Mouse (Mus musculus) cerebellum, adult 9-11 months (tissue): ENCODE data around the gene Dctn2.

ENCODE experiments used
- DNase-seq: peaks from one replicate; pipeline ENCODE4 v3.0.0; 2022

Gene Dctn2

DNA sequence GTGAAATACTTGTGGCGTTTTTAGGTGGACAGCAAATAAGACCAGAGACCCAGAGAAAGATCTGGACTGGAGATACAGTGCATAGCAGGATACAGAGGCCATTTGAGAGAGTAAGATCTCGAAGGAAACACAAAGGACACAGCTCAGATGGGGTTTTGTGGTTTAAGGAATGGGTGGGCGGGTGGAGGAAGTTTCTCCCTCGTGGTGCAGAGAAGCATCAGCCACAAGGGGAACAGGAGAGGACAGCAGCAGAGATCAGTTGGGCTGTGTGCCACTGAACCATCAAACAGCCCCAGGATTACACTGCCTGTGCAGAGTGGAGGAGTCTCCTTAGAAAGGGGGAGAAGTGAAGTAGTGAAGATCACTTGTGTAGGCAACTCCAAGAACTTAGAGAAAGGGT, 51.8 kb downstream of the Dctn2 start:
- DNase-seq, result no peak

DNA sequence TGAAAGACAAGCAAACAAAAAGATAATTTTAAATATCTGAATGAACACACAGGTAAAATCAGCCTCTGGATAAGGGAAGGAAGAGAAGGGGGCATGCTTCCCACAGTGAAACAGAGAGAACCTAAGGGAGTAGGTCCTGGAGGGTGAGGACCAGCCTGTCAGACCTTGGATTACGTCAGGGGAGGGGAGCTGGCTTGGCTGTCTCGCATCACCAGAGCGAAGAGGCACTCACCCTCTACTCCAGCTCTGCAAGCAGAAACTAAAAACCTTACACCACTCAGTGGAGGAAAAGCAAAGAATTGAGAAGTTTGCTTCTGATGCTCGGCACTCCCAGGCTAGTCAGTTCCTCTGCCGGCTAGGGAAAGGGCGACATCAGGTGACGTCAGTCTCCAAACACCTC, 53.8 kb downstream of the Dctn2 start:
- DNase-seq, result no peak

DNA sequence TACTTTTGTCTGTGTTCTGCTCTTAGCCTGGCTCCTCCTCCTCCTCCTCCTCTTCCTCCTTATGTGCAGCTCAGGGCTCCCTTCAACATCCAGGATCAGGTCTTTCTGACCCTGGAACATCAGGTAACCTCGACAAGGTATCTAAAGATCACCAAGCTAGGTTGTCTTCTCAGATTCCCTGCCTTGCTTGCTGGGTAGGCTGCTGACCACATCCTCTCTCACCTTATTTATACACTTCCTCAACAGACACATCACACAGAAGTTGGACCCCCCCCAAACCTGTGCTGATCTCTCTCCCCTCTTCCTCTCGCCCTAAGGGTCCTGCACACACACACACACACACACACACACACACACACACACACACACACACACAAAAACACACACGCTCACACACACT, 55.5 kb downstream of the Dctn2 start, which contains the start of gene Arhgap9:
Gene Arhgap9, plus strand, starts transcription at position 344 of the 400 bp plus-strand sequence.
- no peak for DNase-seq

DNA sequence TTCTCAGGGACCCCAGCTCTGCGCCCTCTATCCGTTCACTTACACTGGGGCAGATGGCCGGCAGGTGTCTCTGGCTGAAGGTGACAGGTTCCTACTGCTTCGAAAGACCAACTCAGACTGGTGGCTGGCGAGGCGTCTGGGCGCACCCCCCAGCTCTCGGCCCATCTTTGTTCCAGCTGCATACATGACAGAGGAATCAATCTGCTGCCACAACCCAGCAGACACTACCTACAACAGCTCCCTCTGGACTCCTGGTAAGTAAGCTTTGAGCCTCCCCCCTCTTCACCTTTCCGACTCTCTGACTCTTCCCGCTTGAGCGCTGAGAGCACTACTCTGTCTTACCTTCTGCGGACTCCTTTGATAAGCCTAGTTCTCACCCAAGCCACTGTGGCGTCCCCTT, 56.0 kb downstream of the Dctn2 start:
- DNase-seq, result no peak

DNA sequence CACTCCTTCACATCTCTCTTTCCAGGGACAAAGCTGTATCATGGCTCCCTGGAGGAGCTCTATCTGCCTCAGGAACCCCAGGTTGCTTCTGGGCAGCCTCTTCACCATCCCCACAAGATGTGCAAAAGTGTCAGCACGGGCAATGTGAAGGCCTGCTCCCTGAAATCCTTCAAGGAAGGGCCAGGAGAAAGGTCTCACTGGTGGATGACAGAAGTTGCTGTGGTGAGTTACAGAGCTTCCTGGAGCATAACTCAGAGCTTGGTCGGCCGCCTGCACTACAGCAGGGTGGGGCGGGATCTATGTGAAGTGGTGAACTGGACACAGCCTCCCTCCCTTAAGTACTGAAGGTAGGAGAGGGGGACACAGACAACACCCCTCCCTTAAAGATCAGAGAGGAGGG, 56.5 kb downstream of the Dctn2 start:
- no peak for DNase-seq

DNA sequence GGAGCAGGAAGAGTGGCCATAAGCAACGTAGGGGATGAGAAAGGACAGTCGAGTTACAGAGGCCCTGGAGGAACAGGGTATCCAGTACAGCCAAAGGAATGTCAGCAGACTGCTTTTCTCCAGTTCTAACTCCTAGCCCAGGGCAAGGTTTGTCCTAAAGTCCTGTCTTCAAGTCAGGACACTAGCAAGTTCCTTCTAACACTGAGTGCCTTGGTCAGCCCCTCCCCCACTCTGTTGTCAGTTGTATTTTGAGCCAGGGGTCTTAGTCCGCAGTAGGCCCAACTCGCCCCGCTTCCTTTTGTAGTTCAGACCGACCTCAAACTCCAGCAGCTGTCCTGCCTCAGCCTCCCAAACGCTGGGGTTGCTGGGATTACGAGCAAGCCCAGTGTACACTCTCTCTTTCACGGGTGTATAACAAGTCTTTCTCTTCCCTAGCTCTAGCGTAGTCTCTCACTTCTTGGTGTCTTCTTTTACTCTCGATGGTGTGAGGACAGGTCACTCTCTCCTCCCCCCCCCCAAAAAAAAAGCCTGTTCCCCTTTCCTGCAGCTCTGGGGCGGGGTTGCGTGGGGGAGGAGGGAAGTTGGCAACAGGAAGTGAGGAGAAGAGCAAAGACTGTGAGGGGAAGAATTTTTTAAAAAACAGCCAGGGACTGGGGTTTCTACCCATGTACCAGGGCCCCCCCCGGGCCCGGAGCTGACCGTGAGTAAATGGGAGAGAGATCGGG, 57.1 kb downstream of the Dctn2 start:
- no peak for DNase-seq

DNA sequence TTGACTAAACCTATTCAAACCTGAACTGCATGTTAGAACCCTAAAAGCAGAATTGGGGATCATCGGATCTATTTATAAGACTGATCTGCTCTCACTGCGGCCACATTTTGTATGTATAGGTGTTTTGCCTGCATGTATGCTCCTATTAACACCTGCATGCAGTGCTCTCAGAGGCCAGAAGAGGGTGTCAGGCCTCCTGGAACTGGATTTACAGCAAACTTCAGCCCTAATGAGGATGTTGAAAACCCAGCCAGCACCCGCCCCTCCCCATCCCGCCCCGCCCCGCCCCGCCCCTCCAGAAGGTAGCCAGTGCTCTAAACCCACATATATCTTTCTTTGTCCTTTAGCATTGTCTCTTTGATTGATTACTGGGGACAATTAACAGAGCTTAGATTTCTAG, 58.3 kb downstream of the Dctn2 start:
- DNase-seq, result no peak

DNA sequence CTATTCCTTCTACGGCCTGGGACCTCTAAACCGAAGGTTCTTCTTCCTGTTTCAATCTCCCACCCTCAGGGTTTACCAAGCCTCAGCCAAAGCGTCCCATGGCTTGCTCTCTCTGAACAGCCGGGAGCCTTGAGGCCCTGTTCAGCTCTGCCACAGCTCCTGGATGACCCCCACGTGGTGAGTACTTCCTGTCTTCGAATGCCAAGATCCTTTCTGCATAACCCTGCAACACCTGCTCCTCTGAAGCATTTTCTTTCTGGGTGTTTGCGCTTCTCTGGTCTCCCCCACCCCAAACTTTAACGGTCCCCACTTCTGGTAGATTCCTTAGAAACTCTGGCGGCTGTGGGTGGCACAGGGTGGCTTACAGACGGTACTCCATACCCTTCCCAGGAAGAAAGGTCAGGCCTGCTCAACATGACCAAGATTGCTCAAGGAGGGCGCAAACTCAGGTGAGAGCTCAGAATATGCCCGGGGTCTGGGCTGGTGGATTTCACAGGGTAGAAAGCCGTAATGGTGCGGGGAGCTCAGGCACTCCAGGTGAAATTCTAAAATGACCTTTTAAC, 59.4 kb downstream of the Dctn2 start:
- DNase-seq, result no peak

DNA sequence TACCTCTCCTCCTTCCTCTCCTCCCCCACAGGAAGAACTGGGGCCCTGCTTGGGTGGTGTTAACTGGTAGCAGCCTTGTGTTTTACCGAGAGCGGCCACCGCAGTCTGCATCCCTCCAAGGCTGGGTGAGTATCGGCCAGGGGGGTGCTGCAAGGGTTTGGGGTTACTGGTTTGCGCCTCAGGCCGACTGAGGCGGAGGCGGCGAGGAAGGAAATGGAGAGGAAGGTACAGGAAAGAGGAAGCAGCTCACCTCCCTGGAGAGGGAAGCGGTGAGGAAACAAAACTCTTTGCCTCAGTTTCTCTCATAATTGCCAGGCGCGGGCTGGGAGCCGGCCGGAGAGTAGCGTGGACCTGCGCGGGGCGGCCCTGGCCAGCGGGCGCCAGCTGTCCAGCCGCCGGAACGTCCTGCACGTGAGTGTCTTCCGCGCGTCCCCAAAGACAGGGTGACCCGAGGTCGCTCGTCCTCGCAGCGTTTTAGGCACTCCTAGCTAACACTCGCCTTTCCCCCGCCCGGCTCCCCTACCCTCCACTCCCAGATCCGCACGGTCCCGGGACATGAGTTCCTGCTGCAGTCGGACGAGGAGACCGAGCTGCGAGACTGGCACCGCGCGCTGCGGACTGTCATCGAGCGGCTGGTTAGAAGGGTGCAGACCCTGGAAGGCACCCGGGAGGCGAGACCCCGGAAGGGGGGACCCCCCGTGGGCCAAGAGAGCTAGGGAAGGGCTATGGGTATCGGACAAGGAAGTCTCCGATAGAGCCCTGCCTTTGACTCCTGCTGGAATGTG, 60.0 kb downstream of the Dctn2 start:
- DNase-seq, result no peak

DNA sequence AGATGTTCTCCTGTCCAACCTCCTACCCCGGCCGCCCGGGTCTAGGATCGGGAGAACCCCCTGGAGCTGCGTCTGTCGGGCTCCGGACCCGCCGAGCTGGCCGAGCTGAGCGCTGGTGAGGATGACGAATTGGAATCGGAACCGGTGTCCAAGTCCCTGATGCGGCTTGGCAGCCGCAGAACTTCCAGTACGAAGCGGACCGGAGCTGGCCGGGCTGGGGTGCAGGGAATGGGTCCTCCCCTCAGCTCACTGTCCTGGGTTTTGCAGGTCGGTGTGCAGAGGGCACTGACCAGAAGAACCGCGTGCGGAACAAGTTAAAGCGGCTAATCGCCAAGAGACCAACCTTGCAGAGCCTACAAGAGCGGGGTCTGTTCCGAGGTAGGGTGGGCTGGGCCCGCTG, 60.7 kb downstream of the Dctn2 start:
- DNase-seq, result no peak

DNA sequence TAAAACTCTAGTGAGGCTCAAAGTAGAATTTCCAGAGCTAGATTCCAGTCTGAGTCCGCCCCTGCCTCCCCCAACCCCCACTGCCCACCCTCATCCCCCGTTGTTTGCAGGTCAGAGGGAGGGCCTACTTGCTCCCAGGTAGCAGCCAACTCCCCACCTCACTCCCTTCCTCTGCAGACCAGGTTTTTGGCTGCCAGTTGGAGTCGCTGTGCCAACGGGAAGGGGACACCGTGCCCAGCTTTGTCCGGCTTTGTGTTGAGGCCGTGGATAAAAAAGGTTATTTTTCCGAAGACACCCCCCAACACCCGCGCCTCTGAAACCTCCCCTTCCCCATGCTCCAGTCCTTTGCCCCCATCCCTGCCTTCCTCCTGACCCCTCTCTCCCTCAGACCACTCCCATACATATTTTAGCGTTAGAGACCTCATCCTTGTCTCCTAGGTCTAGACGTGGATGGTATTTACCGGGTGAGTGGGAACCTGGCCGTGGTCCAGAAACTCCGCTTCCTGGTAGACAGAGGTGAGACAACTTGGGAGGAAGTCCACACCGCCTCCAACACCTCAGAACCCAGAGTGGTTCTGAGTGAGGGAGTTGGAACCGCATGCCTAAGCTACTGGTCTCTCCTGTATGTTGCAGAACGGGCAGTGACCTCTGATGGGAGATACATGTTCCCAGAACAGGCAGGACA, 61.4 kb downstream of the Dctn2 start:
- no peak for DNase-seq

DNA sequence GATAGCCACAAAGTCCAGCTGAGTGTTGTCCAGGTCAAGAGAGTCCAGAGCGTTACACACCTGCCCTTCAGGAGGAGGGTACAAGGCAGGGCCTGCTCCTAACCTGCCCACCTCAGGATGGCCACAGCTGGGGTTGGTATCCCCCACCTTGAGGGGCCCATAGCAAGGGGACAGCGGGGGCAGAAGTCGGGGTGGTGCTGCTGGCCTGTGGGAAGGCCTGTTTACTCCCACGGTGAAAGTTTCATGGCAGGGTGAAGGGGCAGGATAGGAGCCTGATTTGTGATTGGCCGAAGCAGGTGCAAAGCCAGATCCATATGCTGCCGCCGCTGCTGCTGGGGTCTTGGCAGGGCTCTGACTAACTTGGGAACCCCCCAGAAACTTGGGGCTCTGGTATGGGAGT, 64.0 kb downstream of the Dctn2 start:
- DNase-seq, result no peak
